Mouse (Mus musculus): Measurements from ENCODE around the gene Rmi1. TPM values are rescaled to one million over a fixed set of nuclear protein-coding genes. Genes with fewer than 3 reads are reported as not detected.
"Not testable (repeated sequence)": the region's sequence is repeated elsewhere in the genome, so short reads cannot be mapped to it uniquely, and the experiment has no call there.

Gene Rmi1
- polyA plus RNA-seq, 1 experiment from 2014 or later: 27.5 TPM

DNA sequence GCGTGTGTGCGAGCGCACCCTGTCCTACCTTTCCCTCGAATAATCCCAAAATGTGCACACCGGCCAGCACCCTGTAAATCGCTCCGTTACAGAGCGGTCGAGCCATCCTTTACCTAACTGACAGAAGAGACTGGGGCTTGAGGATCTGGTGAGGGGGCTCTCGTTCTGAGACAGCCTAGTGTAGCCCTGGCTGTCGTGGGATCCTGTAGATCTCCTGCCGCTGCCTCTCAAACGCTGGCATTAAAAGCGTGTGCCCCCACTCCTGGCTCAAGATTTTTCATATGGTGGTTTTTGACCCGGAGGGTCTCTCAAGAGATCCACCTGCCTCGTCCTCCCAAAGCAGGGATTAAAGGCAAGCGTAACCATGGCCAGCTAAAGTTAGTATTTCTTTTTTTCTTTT is 1.2 kb downstream of the Rmi1 start, which contains the start of gene Hnrnpk:
Gene Hnrnpk, minus strand, starts transcription at position 101 of the 400 bp plus-strand sequence.
- ATAC-seq (ENCODE audit: low FRiP score, low read depth); H3K27me3 ChIP-seq; H3K4me1 ChIP-seq; H3K9me3 ChIP-seq: not testable (repeated sequence)
- peak within 1 kb of the TSS; percentile 60 for H3K4me2 ChIP-seq (replicated peaks)
- peak within 1 kb of the TSS; percentile 99 for H3K27ac ChIP-seq
- 7% methylated on average over 17 of the region's 17 CpGs for WGBS
- peaks cover 13% of the 10 kb centered on the region for H3K36me3 ChIP-seq
- peak within 1 kb of the TSS; percentile 84 for H3K4me3 ChIP-seq
- H3K9ac ChIP-seq: peak within 1 kb of the TSS; percentile 99

- no peak for ATAC-seq (ENCODE audit: low FRiP score, low read depth)
- H3K27me3 ChIP-seq: no peaks in the 10 kb centered on the region
- 92% methylated on average over 4 of the region's 4 CpGs for WGBS
- H3K4me3 ChIP-seq: no peak overlapping the region
- H3K9me3 ChIP-seq: peaks cover 12% of the 10 kb centered on the region
- no peak overlapping the region for H3K4me2 ChIP-seq (replicated peaks)
- H3K36me3 ChIP-seq: peaks cover 42% of the 10 kb centered on the region
- H3K27ac ChIP-seq: no peak overlapping the region
- peaks cover 9% of the 10 kb centered on the region for H3K4me1 ChIP-seq
- H3K9ac ChIP-seq: no peak overlapping the region
Observed at GRCm38 (mm10) chr13:58411073-58411472, 9.0 kb downstream of the Rmi1 start.

DNA sequence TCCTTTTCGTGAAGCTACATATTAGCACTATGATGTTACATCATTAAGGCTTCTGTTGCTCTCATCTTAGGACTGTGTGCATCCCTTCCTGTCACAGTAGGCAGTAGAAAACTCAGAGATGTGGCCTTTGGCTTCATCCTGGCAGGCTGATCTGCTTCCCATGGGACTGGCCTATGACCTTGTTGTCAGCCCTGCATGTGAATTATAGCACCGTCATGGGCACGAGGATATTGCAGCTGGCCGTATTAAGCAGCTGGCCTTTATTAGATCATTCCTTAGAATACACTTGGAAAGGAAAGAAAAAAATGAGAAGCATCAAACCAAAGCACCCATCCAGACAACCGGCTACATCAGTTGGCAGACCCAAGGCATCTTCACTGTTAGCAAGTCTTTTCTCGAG is 13.3 kb downstream of the Rmi1 start:
- Histone ChIP-seq H3K27me3 (no peaks in the 10 kb centered on the region), H3K4me2 (replicated peaks) (no peak overlapping the region), H3K4me1 (peaks cover 10% of the 10 kb centered on the region), H3K36me3 (peaks cover 26% of the 10 kb centered on the region), H3K9me3 (peaks cover 12% of the 10 kb centered on the region), H3K9ac (no peak overlapping the region), H3K4me3 (no peak overlapping the region), H3K27ac (no peak overlapping the region)
- ATAC-seq (ENCODE audit: low FRiP score, low read depth): no peak
- WGBS: 58% methylated on average over 6 of the region's 6 CpGs

DNA sequence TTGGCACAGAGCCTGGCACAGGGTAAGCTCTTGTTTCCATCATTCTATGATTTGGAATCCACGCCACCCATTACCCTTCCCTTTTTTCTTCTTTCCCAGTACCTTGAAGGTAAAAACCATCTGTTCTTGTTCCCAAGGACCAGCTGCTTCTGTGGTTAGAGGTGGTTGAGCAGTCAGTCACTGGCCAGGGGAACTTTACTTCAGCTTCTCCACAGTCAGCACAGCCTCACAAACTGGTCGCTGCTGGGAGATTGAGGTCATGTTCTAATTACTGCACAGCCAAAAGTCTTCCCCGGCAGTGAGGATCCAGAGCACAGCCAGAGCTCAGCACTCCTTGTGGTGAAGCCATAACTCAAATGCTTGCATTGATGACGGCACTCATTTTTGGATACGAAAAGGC is 13.8 kb downstream of the Rmi1 start:
- Histone ChIP-seq H3K36me3 (peaks cover 21% of the 10 kb centered on the region), H3K27me3 (no peaks in the 10 kb centered on the region), H3K4me3 (no peak overlapping the region), H3K4me2 (replicated peaks) (no peak overlapping the region), H3K27ac (peak overlapping the region; percentile 52; the same call in 1 of the 2 replicates), H3K9ac (no peak overlapping the region), H3K9me3 (peaks cover 12% of the 10 kb centered on the region), H3K4me1 (peaks cover 10% of the 10 kb centered on the region)
- no peak for ATAC-seq (ENCODE audit: low FRiP score, low read depth)
- 58% methylated on average over 5 of the region's 5 CpGs for WGBS

DNA sequence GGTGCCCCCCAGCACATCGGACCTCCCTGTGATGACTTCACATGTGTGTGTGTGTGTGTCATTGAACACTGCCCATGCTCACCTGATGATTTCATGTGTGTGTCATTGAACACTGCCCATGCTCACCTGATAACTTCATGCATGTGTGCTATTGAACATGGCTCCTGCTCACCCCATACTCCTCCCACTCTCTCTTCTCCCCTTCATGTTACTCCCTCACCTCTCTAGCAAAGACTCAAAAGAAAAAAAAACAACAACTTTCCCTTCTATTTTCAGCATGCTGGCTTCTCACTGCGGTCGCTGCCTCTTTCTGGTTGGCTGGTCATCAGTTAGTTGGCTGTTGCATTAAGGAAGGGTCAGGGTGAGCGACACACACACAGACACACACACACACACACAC is 16.6 kb downstream of the Rmi1 start:
- H3K4me2 ChIP-seq (replicated peaks): no peak overlapping the region
- H3K36me3 ChIP-seq: no peaks in the 10 kb centered on the region
- H3K27me3 ChIP-seq: no peaks in the 10 kb centered on the region
- H3K9me3 ChIP-seq: no peaks in the 10 kb centered on the region
- no peak for ATAC-seq (ENCODE audit: low FRiP score, low read depth)
- peaks cover 10% of the 10 kb centered on the region for H3K4me1 ChIP-seq
- 94% methylated on average over 4 of the region's 4 CpGs for WGBS
- no peak overlapping the region for H3K9ac ChIP-seq
- no peak overlapping the region for H3K27ac ChIP-seq
- H3K4me3 ChIP-seq: no peak overlapping the region

GRCm38 (mm10) chr13:58419266-58419665 is 17.2 kb downstream of the Rmi1 start:
- no peak overlapping the region for H3K9ac ChIP-seq
- no peak overlapping the region for H3K4me3 ChIP-seq
- peaks cover 10% of the 10 kb centered on the region for H3K4me1 ChIP-seq
- ATAC-seq (ENCODE audit: low FRiP score, low read depth): no peak
- H3K36me3 ChIP-seq: no peaks in the 10 kb centered on the region
- no peak overlapping the region for H3K4me2 ChIP-seq (replicated peaks)
- H3K27ac ChIP-seq: no peak overlapping the region
- no peaks in the 10 kb centered on the region for H3K27me3 ChIP-seq
- 93% methylated on average over 1 of the region's 1 CpGs for WGBS
- no peaks in the 10 kb centered on the region for H3K9me3 ChIP-seq

DNA sequence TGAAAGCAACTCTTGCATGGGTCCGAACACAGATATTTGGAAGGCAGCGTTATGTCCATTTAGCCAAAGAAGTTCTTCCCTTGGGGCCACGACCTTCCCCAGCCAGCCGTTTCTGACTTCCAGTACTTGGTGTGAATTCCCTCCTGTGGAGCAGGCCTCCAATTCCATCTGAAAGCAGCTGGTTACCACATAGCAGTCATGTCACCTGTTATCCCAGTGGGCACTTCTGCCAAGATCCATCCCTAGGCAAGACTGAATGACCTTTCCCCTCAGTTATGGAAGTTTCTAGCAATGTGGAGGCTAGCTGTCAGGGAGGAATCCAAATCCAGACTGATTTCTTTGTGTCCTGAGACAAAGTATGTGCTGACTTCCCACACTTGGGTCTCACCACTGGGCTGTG is 19.0 kb downstream of the Rmi1 start:
- Histone ChIP-seq H3K27me3 (0 out of 2 replicates have a peak, but pooled peaks cover under 1% of the 10 kb centered on the region), H3K4me3 (no peak overlapping the region), H3K36me3 (no peaks in the 10 kb centered on the region), H3K4me1 (peaks cover 2% of the 10 kb centered on the region; the same call in 1 of the 2 replicates), H3K27ac (no peak overlapping the region), H3K9ac (no peak overlapping the region), H3K9me3 (no peaks in the 10 kb centered on the region), H3K4me2 (replicated peaks) (no peak overlapping the region)
- ATAC-seq (ENCODE audit: low FRiP score, low read depth): no peak
- WGBS: 72% methylated on average over 4 of the region's 4 CpGs

DNA sequence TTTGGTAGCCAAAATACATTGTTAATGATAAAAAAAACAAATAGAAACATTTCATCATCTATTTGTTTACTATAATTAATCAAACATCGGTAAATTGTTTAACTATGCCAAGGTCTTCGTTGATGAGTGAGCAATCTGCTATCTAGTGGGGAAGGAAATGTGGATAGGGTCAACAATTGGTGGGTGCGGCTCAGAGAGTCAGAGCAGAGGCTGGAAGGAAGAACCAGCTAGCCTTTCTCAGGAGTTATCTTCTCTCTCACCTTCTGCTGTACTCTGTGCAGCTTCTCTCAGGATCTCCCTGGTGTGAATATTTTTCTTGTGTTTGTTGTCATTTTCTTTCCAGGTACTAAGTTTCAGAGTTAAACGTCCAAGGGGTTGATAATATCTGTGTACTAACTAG is 20.2 kb downstream of the Rmi1 start:
- H3K27me3 ChIP-seq: 0 out of 2 replicates have a peak, but pooled peaks cover 3% of the 10 kb centered on the region
- no peaks in the 10 kb centered on the region for H3K36me3 ChIP-seq
- 88% methylated on average over 4 of the region's 4 CpGs for WGBS
- H3K4me2 ChIP-seq (replicated peaks): no peak overlapping the region
- no peak overlapping the region for H3K4me3 ChIP-seq
- ATAC-seq (ENCODE audit: low FRiP score, low read depth): no peak
- no peaks in the 10 kb centered on the region for H3K4me1 ChIP-seq
- no peak overlapping the region for H3K9ac ChIP-seq
- H3K9me3 ChIP-seq: no peaks in the 10 kb centered on the region
- H3K27ac ChIP-seq: no peak overlapping the region

DNA sequence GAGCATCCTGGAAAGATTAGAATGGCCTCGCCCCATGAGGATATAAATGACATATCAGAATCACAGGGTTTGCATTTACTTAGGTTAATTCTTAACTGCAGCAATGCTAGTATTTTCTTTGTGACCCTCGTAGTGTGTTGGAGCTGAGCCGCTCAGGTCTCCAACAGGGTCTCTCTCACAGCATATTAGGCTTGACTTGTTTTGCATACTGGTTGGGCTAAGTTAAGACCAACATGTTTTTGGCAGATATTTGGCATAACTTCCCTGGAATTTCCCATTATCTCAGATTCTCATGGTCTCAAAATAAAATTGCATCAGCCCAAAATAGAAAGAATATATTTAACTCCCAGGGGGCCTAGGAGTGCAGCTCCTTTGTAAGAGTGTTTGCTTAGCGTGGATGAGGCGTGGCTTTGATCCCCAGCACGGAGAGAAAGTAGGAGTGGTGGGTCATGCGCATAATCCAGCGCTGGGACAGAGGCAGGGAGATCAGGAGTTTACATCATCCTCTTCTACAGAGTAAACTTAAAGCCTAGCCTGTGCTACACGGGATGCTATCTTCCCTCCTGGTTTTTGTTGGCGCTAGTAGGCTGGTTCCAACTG is 21.1 kb downstream of the Rmi1 start:
- WGBS: 65% methylated on average over 10 of the region's 10 CpGs
- H3K36me3 ChIP-seq: no peaks in the 10 kb centered on the region
- H3K9ac ChIP-seq: no peak overlapping the region
- no peaks in the 10 kb centered on the region for H3K4me1 ChIP-seq
- ATAC-seq (ENCODE audit: low FRiP score, low read depth): no peak
- H3K4me3 ChIP-seq: no peak overlapping the region
- H3K27ac ChIP-seq: no peak overlapping the region
- H3K4me2 ChIP-seq (replicated peaks): no peak overlapping the region
- 0 out of 2 replicates have a peak, but pooled peaks cover 3% of the 10 kb centered on the region for H3K27me3 ChIP-seq
- no peaks in the 10 kb centered on the region for H3K9me3 ChIP-seq

DNA sequence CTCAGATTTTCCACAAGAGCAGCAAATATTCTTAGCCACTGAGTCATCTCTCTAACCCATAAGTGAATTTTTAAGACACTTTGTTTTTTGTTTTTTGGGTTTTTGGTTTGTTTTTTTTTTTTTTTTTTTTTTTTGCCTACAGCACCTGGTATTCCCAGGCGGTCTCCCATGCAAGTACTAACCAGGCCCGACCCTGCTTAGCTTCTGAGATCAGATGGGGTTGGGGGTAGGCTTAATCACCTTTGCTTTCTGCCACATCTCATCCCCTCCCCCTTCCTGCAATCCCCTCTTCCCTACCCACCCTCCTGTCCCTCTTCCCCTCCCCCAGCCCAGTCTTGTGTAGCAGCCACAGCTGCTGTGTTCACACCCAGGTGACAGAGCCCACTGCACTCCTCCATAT is 37.7 kb downstream of the Rmi1 start:
- Histone ChIP-seq H3K4me3 (no peak overlapping the region), H3K4me2 (replicated peaks) (no peak overlapping the region), H3K9ac (no peak overlapping the region), H3K9me3 (no peaks in the 10 kb centered on the region), H3K36me3 (no peaks in the 10 kb centered on the region), H3K27me3 (no peaks in the 10 kb centered on the region), H3K4me1 (0 out of 2 replicates have a peak, but pooled peaks cover 4% of the 10 kb centered on the region), H3K27ac (no peak overlapping the region)
- ATAC-seq (ENCODE audit: low FRiP score, low read depth): no peak
- 50% methylated on average over 2 of the region's 2 CpGs for WGBS

GRCm38 (mm10) chr13:58443326-58443725 is 41.3 kb downstream of the Rmi1 start:
- no peak overlapping the region for H3K9ac ChIP-seq
- WGBS: 61% methylated on average over 4 of the region's 4 CpGs
- H3K27me3 ChIP-seq: no peaks in the 10 kb centered on the region
- H3K27ac ChIP-seq: no peak overlapping the region
- no peaks in the 10 kb centered on the region for H3K36me3 ChIP-seq
- ATAC-seq (ENCODE audit: low FRiP score, low read depth): no peak
- H3K4me3 ChIP-seq: no peak overlapping the region
- H3K9me3 ChIP-seq: no peaks in the 10 kb centered on the region
- H3K4me2 ChIP-seq (replicated peaks): no peak overlapping the region
- H3K4me1 ChIP-seq: 0 out of 2 replicates have a peak, but pooled peaks cover 4% of the 10 kb centered on the region

DNA sequence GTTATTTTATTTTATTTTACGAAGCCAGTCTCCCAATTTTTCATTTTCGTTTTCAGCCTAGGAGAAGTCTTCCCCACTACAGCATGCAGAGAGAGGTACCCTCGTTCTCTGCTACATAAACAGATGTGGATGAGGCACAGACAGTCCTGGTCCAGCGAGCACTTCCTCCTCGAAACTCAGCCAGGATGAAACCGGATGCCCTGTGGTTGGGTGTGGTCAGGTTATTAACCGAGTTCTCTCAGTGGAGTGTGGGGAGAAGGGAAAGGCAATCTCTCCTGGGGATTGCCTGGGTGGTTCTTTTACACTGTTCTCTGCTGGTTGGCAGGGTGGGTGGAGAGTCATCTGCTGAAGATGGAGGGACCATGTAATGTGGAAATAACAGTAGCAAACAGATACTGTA is 41.7 kb downstream of the Rmi1 start:
- Histone ChIP-seq H3K27me3 (no peaks in the 10 kb centered on the region), H3K9me3 (no peaks in the 10 kb centered on the region), H3K36me3 (no peaks in the 10 kb centered on the region), H3K4me3 (no peak overlapping the region), H3K27ac (no peak overlapping the region), H3K4me2 (replicated peaks) (no peak overlapping the region), H3K4me1 (0 out of 2 replicates have a peak, but pooled peaks cover 6% of the 10 kb centered on the region), H3K9ac (no peak overlapping the region)
- WGBS: 31% methylated on average over 7 of the region's 7 CpGs
- ATAC-seq (ENCODE audit: low FRiP score, low read depth): no peak

GRCm38 (mm10) chr13:58446541-58446940 is 44.5 kb downstream of the Rmi1 start:
- 0 out of 2 replicates have a peak, but pooled peaks cover 5% of the 10 kb centered on the region for H3K27me3 ChIP-seq
- no peak overlapping the region for H3K4me3 ChIP-seq
- ATAC-seq (ENCODE audit: low FRiP score, low read depth): no peak
- no peaks in the 10 kb centered on the region for H3K36me3 ChIP-seq
- no peak overlapping the region for H3K4me2 ChIP-seq (replicated peaks)
- H3K9ac ChIP-seq: no peak overlapping the region
- no peak overlapping the region for H3K27ac ChIP-seq
- 78% methylated on average over 2 of the region's 2 CpGs for WGBS
- peaks cover 18% of the 10 kb centered on the region for H3K4me1 ChIP-seq
- H3K9me3 ChIP-seq: no peaks in the 10 kb centered on the region

Data from limb, embryonic 13.5 days (tissue).